Mouse (Mus musculus): Measurements from ENCODE around the gene Hip1.
"Not testable (repeated sequence)": the region's sequence is repeated elsewhere in the genome, so short reads cannot be mapped to it uniquely, and the experiment has no call there.

The Hip1 gene

GRCm38 (mm10) chr5:135369196-135369595 lies 175.7 kb downstream of the Hip1 start:
- not testable (repeated sequence) for DNase-seq (ENCODE audit: low spot score)

DNA sequence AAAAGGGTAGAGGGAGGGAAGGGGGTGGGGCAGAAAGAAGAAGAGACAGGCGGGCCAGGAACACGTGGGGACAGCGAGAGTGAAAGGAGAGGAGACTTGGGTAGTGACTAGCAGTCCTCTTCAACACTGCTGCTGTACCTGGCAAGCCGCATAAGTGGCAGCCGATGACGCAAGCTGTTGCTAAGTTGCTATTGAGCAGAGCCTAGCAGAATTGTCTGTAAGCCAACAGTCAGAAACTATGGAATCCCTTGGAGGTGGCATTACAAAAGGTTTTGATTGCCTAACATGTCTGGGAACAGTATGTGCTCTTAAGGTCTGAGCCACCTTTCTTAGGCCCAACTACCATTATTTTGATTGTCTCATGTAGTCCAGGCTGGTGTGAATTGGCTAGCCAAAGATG lies 176.6 kb downstream of the Hip1 start:
- DNase-seq (ENCODE audit: low spot score) = no peak

DNA sequence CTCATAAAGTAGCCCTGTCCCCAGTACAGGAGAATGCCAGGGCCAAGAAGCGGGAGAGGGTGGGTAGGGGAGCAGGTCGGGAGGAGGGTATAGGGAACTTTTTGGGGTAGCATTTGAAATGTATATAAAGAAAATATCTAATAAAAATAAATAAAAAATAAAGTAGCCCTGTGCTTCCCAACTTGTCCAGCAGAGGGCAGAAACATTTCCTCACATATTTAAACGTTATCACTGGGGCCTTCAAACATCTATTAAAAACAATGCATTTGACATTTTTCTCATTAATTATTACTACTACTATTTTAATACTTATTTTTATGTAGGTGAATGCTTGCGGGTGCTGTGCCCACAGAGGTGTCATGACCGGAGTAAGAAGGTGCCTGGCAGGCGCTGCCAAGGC lies 177.1 kb downstream of the Hip1 start:
- peak; percentile 12 for DNase-seq (ENCODE audit: low spot score)

DNA sequence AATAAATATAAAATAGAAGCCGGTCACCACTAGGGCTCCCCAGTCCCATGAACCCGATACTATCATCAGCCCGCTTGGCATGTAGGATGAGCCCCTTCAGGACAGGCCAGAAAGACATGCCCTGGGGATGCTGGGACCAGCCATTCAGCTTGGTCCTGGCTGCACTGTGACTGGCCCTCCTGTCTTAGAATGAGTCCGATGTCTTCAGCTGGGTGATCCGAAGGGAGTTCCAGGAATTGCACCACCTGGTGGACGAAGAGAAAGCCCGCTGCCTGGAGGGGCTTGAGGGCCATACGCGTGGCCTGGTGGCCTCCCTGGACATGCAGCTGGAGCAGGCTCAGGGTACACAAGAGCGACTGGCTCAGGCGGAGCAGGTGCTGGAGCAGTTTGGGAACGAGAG lies 181.4 kb downstream of the Hip1 start:
- no peak for DNase-seq (ENCODE audit: low spot score)

GRCm38 (mm10) chr5:135362572-135362971 lies 182.3 kb downstream of the Hip1 start:
- DNase-seq (ENCODE audit: low spot score) = no peak

GRCm38 (mm10) chr5:135359772-135360171 lies 185.1 kb downstream of the Hip1 start:
- DNase-seq (ENCODE audit: low spot score) = no peak

GRCm38 (mm10) chr5:135357556-135357955 lies 187.4 kb downstream of the Hip1 start:
- peak; percentile 29 for DNase-seq (ENCODE audit: low spot score)
